Mouse (Mus musculus) thymus, postnatal 4 days (tissue): ENCODE measurements around the gene 4930544D05Rik.
A peak's percentile ranks its signal among the peaks of the same experiment; 100 is the strongest.

Experiments
- DNase-seq: peaks from one replicate; pipeline ENCODE4 v3.0.0; 2021

The 4930544D05Rik gene

GRCm38 (mm10) chr11:70605024-70605566 lies 10.6 kb upstream of the 4930544D05Rik start:
- peak; percentile 84 for DNase-seq

- DNase-seq = no peak
Observed at GRCm38 (mm10) chr11:70606717-70607116, 8.9 kb upstream of the 4930544D05Rik start.

- DNase-seq = no peak
Observed at GRCm38 (mm10) chr11:70607611-70608010, 8.0 kb upstream of the 4930544D05Rik start.

- peak; percentile 84 for DNase-seq
Observed at GRCm38 (mm10) chr11:70608381-70609066, 7.1 kb upstream of the 4930544D05Rik start.

GRCm38 (mm10) chr11:70610752-70611151 lies 4.9 kb upstream of the 4930544D05Rik start:
- DNase-seq = no peak

GRCm38 (mm10) chr11:70612505-70612904 lies 3.1 kb upstream of the 4930544D05Rik start:
- DNase-seq = no peak

- DNase-seq = peak; percentile 84
Observed at GRCm38 (mm10) chr11:70615074-70615473, 574 bp upstream of the 4930544D05Rik start.

GRCm38 (mm10) chr11:70619101-70619500 lies 3.5 kb downstream of the 4930544D05Rik start, which contains the start of gene Chrne:
Gene Chrne (minus strand): TSS chr11:70619216.
- no peak for DNase-seq

- DNase-seq = no peak
Observed at GRCm38 (mm10) chr11:70621972-70622814, 6.5 kb downstream of the 4930544D05Rik start.

GRCm38 (mm10) chr11:70623053-70623742 lies 7.5 kb downstream of the 4930544D05Rik start:
- DNase-seq = peak; percentile 41

- peak; percentile 87 for DNase-seq
Observed at GRCm38 (mm10) chr11:70625473-70625872, 9.8 kb downstream of the 4930544D05Rik start.

GRCm38 (mm10) chr11:70626877-70627276 lies 11.2 kb downstream of the 4930544D05Rik start:
- DNase-seq = no peak

GRCm38 (mm10) chr11:70628431-70628830 lies 12.8 kb downstream of the 4930544D05Rik start:
- no peak for DNase-seq

GRCm38 (mm10) chr11:70629557-70629956 lies 13.9 kb downstream of the 4930544D05Rik start:
- peak; percentile 56 for DNase-seq

GRCm38 (mm10) chr11:70630129-70630528 lies 14.5 kb downstream of the 4930544D05Rik start:
- DNase-seq = no peak

- no peak for DNase-seq
Observed at GRCm38 (mm10) chr11:70635601-70636000, 20.0 kb downstream of the 4930544D05Rik start.

GRCm38 (mm10) chr11:70637764-70638163 lies 22.1 kb downstream of the 4930544D05Rik start:
- DNase-seq = no peak

GRCm38 (mm10) chr11:70638293-70638692 lies 22.6 kb downstream of the 4930544D05Rik start:
- no peak for DNase-seq

GRCm38 (mm10) chr11:70638714-70639278 lies 23.1 kb downstream of the 4930544D05Rik start, which contains the start of gene Gp1ba:
Gene Gp1ba (plus strand): TSS chr11:70639122.
- no peak for DNase-seq

- DNase-seq = no peak
Observed at GRCm38 (mm10) chr11:70639976-70640375, 24.3 kb downstream of the 4930544D05Rik start.

GRCm38 (mm10) chr11:70641241-70641640 lies 25.6 kb downstream of the 4930544D05Rik start:
- DNase-seq = no peak

- no peak for DNase-seq
Observed at GRCm38 (mm10) chr11:70643051-70643450, 27.4 kb downstream of the 4930544D05Rik start.
